Mouse (Mus musculus): ENCODE measurements at regions not wholly inside any gene's neighbourhood (a gene's known extent, or its start where the extent isn't known, plus 50 kb on each side); places are given as distances from the start of the nearest gene placed in this dataset.

GRCm38 (mm10) chr8:98955803-98956202 lies 460.5 kb downstream of the Cdh8 start:
- no peak for DNase-seq (ENCODE audit: low read depth, low spot score)

GRCm38 (mm10) chr8:98913159-98913777 lies 503.0 kb downstream of the Cdh8 start:
- DNase-seq (ENCODE audit: low read depth, low spot score): no peak

- DNase-seq (ENCODE audit: low read depth, low spot score): no peak
Measured at GRCm38 (mm10) chr8:98893331-98893730, 522.9 kb downstream of the Cdh8 start.

GRCm38 (mm10) chr8:98861664-98862306 lies 554.5 kb downstream of the Cdh8 start:
- DNase-seq (ENCODE audit: low read depth, low spot score): no peak

- DNase-seq (ENCODE audit: low read depth, low spot score): no peak
Measured at GRCm38 (mm10) chr8:98861175-98861574, 555.1 kb downstream of the Cdh8 start.

GRCm38 (mm10) chr8:98860416-98860815 lies 555.9 kb downstream of the Cdh8 start:
- no peak for DNase-seq (ENCODE audit: low read depth, low spot score)

- no peak for DNase-seq (ENCODE audit: low read depth, low spot score)
Measured at GRCm38 (mm10) chr8:98829515-98829914, 586.8 kb downstream of the Cdh8 start.

GRCm38 (mm10) chr8:98829006-98829405 lies 587.3 kb downstream of the Cdh8 start:
- peak; percentile 2 for DNase-seq (ENCODE audit: low read depth, low spot score)

GRCm38 (mm10) chr8:98811922-98812321 lies 604.3 kb downstream of the Cdh8 start:
- no peak for DNase-seq (ENCODE audit: low read depth, low spot score)

- DNase-seq (ENCODE audit: low read depth, low spot score): no peak
Measured at GRCm38 (mm10) chr8:98797445-98797844, 618.8 kb downstream of the Cdh8 start.

- DNase-seq (ENCODE audit: low read depth, low spot score): no peak
Measured at GRCm38 (mm10) chr8:98767036-98767435, 649.2 kb downstream of the Cdh8 start.

GRCm38 (mm10) chr8:98756596-98756995 lies 659.7 kb downstream of the Cdh8 start:
- no peak for DNase-seq (ENCODE audit: low read depth, low spot score)

- DNase-seq (ENCODE audit: low read depth, low spot score): no peak
Measured at GRCm38 (mm10) chr8:98755795-98756194, 660.5 kb downstream of the Cdh8 start.

- DNase-seq (ENCODE audit: low read depth, low spot score): no peak
Measured at GRCm38 (mm10) chr8:98752367-98752766, 663.9 kb downstream of the Cdh8 start.

- DNase-seq (ENCODE audit: low read depth, low spot score): no peak
Measured at GRCm38 (mm10) chr8:98707753-98708152, 708.5 kb downstream of the Cdh8 start.

- DNase-seq (ENCODE audit: low read depth, low spot score): peak; percentile 21
Measured at GRCm38 (mm10) chr8:98706122-98706521, 710.1 kb downstream of the Cdh8 start.

GRCm38 (mm10) chr8:98685195-98685594 lies 731.1 kb downstream of the Cdh8 start:
- no peak for DNase-seq (ENCODE audit: low read depth, low spot score)

GRCm38 (mm10) chr8:98684531-98684930 lies 731.7 kb downstream of the Cdh8 start:
- DNase-seq (ENCODE audit: low read depth, low spot score): no peak

- DNase-seq (ENCODE audit: low read depth, low spot score): no peak
Measured at GRCm38 (mm10) chr8:98680065-98680464, 736.2 kb downstream of the Cdh8 start.

GRCm38 (mm10) chr8:98659287-98659686 lies 757.0 kb downstream of the Cdh8 start:
- no peak for DNase-seq (ENCODE audit: low read depth, low spot score)

- DNase-seq (ENCODE audit: low read depth, low spot score): peak; percentile 74
Measured at GRCm38 (mm10) chr8:98652316-98652715, 764.0 kb downstream of the Cdh8 start.

GRCm38 (mm10) chr8:98651010-98651409 lies 765.3 kb downstream of the Cdh8 start:
- DNase-seq (ENCODE audit: low read depth, low spot score): no peak

- DNase-seq (ENCODE audit: low read depth, low spot score): no peak
Measured at GRCm38 (mm10) chr8:98628151-98628550, 788.1 kb downstream of the Cdh8 start.
